Mouse (Mus musculus): ENCODE measurements at regions not wholly inside any gene's neighbourhood (a gene's known extent, or its start where the extent isn't known, plus 50 kb on each side); places are given as distances from the start of the nearest gene placed in this dataset.

GRCm38 (mm10) chr3:61441445-61441844 lies 75.7 kb upstream of the B430305J03Rik start:
- H3K27me3 ChIP-seq (ENCODE audit: control insufficient read depth, insufficient read depth, low read depth, low read length), result no peaks in the 10 kb centered on the region
- no peak overlapping the region for H3K27ac ChIP-seq (ENCODE audit: low read length)
- ATAC-seq (ENCODE audit: low read depth), result no peak
- no peaks in the 10 kb centered on the region for H3K9me3 ChIP-seq (ENCODE audit: control insufficient read depth, low read length)
- H3K9ac ChIP-seq (ENCODE audit: low read length), result no peak overlapping the region
- no peak overlapping the region for H3K4me3 ChIP-seq (ENCODE audit: low read length)
- H3K4me2 ChIP-seq (ENCODE audit: low read depth, low read length), result no peak overlapping the region
- no peaks in the 10 kb centered on the region for H3K4me1 ChIP-seq (replicated peaks; ENCODE audit: control insufficient read depth, insufficient read depth, low read length)
- 63% methylated on average over 4 of the region's 4 CpGs for WGBS
- H3K36me3 ChIP-seq (ENCODE audit: control insufficient read depth, insufficient read depth, low read length), result no peaks in the 10 kb centered on the region

- Histone ChIP-seq H3K4me3 (ENCODE audit: low read length) (no peak overlapping the region), H3K27ac (ENCODE audit: low read length) (no peak overlapping the region), H3K36me3 (ENCODE audit: control insufficient read depth, insufficient read depth, low read length) (no peaks in the 10 kb centered on the region), H3K4me2 (ENCODE audit: low read depth, low read length) (no peak overlapping the region), H3K27me3 (ENCODE audit: control insufficient read depth, insufficient read depth, low read depth, low read length) (no peaks in the 10 kb centered on the region), H3K9me3 (ENCODE audit: control insufficient read depth, low read length) (no peaks in the 10 kb centered on the region), H3K4me1 (replicated peaks; ENCODE audit: control insufficient read depth, insufficient read depth, low read length) (no peaks in the 10 kb centered on the region), H3K9ac (ENCODE audit: low read length) (no peak overlapping the region)
- ATAC-seq (ENCODE audit: low read depth), result no peak
- 41% methylated on average over 1 of the region's 1 CpGs for WGBS
Observed at GRCm38 (mm10) chr3:61428713-61429112, 63.0 kb upstream of the B430305J03Rik start.

GRCm38 (mm10) chr3:61423945-61424344 lies 58.2 kb upstream of the B430305J03Rik start:
- H3K4me3 ChIP-seq (ENCODE audit: low read length), result no peak overlapping the region
- no peaks in the 10 kb centered on the region for H3K9me3 ChIP-seq (ENCODE audit: control insufficient read depth, low read length)
- ATAC-seq (ENCODE audit: low read depth), result no peak
- no peaks in the 10 kb centered on the region for H3K36me3 ChIP-seq (ENCODE audit: control insufficient read depth, insufficient read depth, low read length)
- no peak overlapping the region for H3K4me2 ChIP-seq (ENCODE audit: low read depth, low read length)
- 38% methylated on average over 5 of the region's 5 CpGs for WGBS
- no peaks in the 10 kb centered on the region for H3K27me3 ChIP-seq (ENCODE audit: control insufficient read depth, insufficient read depth, low read depth, low read length)
- no peaks in the 10 kb centered on the region for H3K4me1 ChIP-seq (replicated peaks; ENCODE audit: control insufficient read depth, insufficient read depth, low read length)
- no peak overlapping the region for H3K9ac ChIP-seq (ENCODE audit: low read length)
- no peak overlapping the region for H3K27ac ChIP-seq (ENCODE audit: low read length)

GRCm38 (mm10) chr3:61419706-61420105 lies 54.0 kb upstream of the B430305J03Rik start:
- Histone ChIP-seq H3K4me1 (replicated peaks; ENCODE audit: control insufficient read depth, insufficient read depth, low read length) (no peaks in the 10 kb centered on the region), H3K9me3 (ENCODE audit: control insufficient read depth, low read length) (no peaks in the 10 kb centered on the region), H3K36me3 (ENCODE audit: control insufficient read depth, insufficient read depth, low read length) (no peaks in the 10 kb centered on the region), H3K4me3 (ENCODE audit: low read length) (no peak overlapping the region), H3K9ac (ENCODE audit: low read length) (no peak overlapping the region), H3K27me3 (ENCODE audit: control insufficient read depth, insufficient read depth, low read depth, low read length) (no peaks in the 10 kb centered on the region), H3K27ac (ENCODE audit: low read length) (no peak overlapping the region), H3K4me2 (ENCODE audit: low read depth, low read length) (no peak overlapping the region)
- 78% methylated on average over 3 of the region's 3 CpGs for WGBS
- no peak for ATAC-seq (ENCODE audit: low read depth)

GRCm38 (mm10) chr3:61418096-61418495 lies 52.3 kb upstream of the B430305J03Rik start:
- Histone ChIP-seq H3K9me3 (ENCODE audit: control insufficient read depth, low read length) (no peaks in the 10 kb centered on the region), H3K27ac (ENCODE audit: low read length) (no peak overlapping the region), H3K4me1 (replicated peaks; ENCODE audit: control insufficient read depth, insufficient read depth, low read length) (no peaks in the 10 kb centered on the region), H3K4me3 (ENCODE audit: low read length) (no peak overlapping the region), H3K27me3 (ENCODE audit: control insufficient read depth, insufficient read depth, low read depth, low read length) (no peaks in the 10 kb centered on the region), H3K9ac (ENCODE audit: low read length) (no peak overlapping the region), H3K4me2 (ENCODE audit: low read depth, low read length) (no peak overlapping the region), H3K36me3 (ENCODE audit: control insufficient read depth, insufficient read depth, low read length) (no peaks in the 10 kb centered on the region)
- WGBS, result 55% methylated on average over 3 of the region's 3 CpGs
- ATAC-seq (ENCODE audit: low read depth), result no peak

Data from lung, embryonic 16.5 days (tissue).